Mouse (Mus musculus): ENCODE results near the gene Gm10961. TPM values are rescaled to one million over a fixed set of nuclear protein-coding genes. Genes with fewer than 3 reads are reported as not detected.
A peak's percentile ranks its signal among the peaks of the same experiment; 100 is the strongest.
"Not testable (repeated sequence)": the region's sequence is repeated elsewhere in the genome, so short reads cannot be mapped to it uniquely, and the experiment has no call there.

The Gm10961 gene
- polyA plus RNA-seq, 1 experiment from 2014 or later = not detected

DNA sequence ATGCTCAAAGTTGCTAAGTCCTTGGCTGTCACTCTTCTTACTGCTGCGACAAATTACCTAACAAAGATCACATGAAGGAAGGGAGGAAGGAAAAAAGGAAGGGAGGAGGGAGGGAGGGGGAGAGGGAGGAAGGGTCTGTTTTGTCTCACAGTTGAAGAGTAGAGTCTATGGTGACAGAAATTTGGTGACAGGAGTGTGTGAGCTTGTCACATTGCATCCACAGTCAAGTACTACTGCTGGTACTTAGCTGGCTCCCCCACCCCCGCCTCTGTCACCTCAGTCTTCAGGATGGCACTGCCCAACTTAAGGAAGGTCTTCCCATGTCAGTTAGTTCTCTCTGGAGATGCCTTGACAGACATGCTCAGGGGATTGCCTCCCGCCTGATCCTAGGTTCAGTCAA lies 5.1 kb downstream of the Gm10961 start:
- ATAC-seq (replicated peaks; ENCODE audit: low FRiP score) = no peak
- Histone ChIP-seq H3K27me3 (no peaks in the 10 kb centered on the region), H3K27ac (no peak overlapping the region), H3K4me2 (no peak overlapping the region), H3K9me3 (replicated peaks) (no peaks in the 10 kb centered on the region), H3K36me3 (no peaks in the 10 kb centered on the region), H3K9ac (no peak overlapping the region), H3K4me1 (0 out of 2 replicates have a peak, but pooled peaks cover 4% of the 10 kb centered on the region), H3K4me3 (replicated peaks) (no peak overlapping the region)
- 83% methylated on average over 3 of the region's 3 CpGs for WGBS

DNA sequence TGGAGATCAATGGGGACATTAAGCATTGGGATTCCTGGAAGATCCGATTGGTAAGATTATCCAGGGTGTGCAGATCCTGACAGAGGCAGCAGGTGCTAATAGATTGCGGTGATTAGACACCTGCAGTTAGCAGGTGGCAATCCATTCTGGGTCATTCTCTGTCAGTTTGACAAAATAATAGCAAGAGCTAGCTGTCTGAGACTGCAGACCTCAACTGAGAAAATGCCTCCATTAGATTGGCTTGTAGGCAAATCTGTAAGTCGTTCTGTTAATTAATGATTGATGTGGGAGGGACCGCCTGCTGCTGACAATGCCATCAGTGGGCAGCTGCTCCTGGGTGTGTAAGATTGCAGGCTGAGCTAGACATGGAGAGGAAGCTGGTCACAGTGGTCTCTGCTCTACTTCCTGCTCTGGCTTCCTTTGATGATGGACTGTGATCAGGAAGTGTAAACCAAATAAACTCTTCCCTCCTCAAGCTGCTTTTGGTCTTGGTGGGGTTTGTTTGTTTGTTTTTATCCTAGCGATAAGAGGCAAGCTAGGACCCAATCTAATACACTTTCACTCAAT lies 6.6 kb downstream of the Gm10961 start:
- H3K27ac ChIP-seq = no peak overlapping the region
- H3K36me3 ChIP-seq = no peaks in the 10 kb centered on the region
- 63% methylated on average over 5 of the region's 5 CpGs for WGBS
- H3K9ac ChIP-seq = no peak overlapping the region
- ATAC-seq (replicated peaks; ENCODE audit: low FRiP score) = no peak
- no peak overlapping the region for H3K4me3 ChIP-seq (replicated peaks)
- H3K27me3 ChIP-seq = no peaks in the 10 kb centered on the region
- no peaks in the 10 kb centered on the region for H3K9me3 ChIP-seq (replicated peaks)
- H3K4me2 ChIP-seq = no peak overlapping the region
- no peaks in the 10 kb centered on the region for H3K4me1 ChIP-seq

- Histone ChIP-seq H3K4me2 (no peak overlapping the region), H3K9me3 (replicated peaks) (no peaks in the 10 kb centered on the region), H3K36me3 (no peaks in the 10 kb centered on the region), H3K27me3 (no peaks in the 10 kb centered on the region), H3K27ac (no peak overlapping the region), H3K4me1 (0 out of 2 replicates have a peak, but pooled peaks cover 5% of the 10 kb centered on the region), H3K9ac (no peak overlapping the region), H3K4me3 (replicated peaks) (no peak overlapping the region)
- 81% methylated on average over 3 of the region's 3 CpGs for WGBS
- no peak for ATAC-seq (replicated peaks; ENCODE audit: low FRiP score)
These were observed 15.8 kb downstream of the Gm10961 start for GRCm38 (mm10) chr3:107646947-107647346.

DNA sequence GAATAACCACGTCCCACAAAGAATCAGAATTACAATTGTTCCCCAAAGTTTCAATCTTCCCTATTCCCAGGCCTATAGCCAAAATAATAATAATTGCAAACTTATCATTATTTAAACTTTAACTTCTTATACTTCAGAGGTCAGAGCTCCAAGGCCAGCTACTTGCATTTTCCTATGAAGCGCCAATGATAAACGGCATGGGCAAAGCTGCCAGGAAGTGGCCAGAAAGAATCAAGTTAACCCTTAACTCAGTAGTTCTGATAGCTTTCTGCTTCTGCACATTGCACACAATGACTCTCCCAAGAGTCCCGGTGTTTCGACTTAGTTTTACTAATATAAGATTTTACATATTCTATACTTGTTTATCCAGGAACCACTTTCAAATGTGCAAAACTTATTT lies 19.2 kb downstream of the Gm10961 start:
- H3K27me3 ChIP-seq; H3K27ac ChIP-seq; ATAC-seq (replicated peaks; ENCODE audit: low FRiP score); H3K4me3 ChIP-seq (replicated peaks); H3K9ac ChIP-seq; H3K9me3 ChIP-seq (replicated peaks); H3K36me3 ChIP-seq; H3K4me1 ChIP-seq; H3K4me2 ChIP-seq: not testable (repeated sequence)
- 60% methylated on average over 5 of the region's 5 CpGs for WGBS

DNA sequence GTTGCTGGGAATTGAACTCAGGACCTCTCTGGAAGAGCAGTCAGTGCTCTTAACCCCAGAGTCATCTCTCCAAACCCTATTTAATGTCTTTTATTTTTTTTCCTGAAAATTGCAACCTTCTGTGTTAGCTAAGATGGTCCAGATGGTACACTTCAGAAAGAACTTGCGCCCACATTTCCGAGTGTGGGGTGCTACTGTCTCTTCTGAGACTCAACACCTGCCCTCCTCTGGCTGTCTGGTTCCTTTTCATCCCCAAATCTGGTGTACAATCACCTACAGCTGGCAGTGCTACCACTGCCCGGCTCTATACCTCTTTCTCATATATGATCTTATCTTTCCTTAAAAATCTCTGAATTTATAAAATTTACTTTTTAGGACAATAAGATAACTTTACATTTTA lies 21.8 kb downstream of the Gm10961 start:
- Histone ChIP-seq H3K4me1 (0 out of 2 replicates have a peak, but pooled peaks cover 1% of the 10 kb centered on the region), H3K4me3 (replicated peaks) (no peak overlapping the region), H3K36me3 (no peaks in the 10 kb centered on the region), H3K9ac (no peak overlapping the region), H3K4me2 (no peak overlapping the region), H3K27me3 (no peaks in the 10 kb centered on the region), H3K27ac (no peak overlapping the region), H3K9me3 (replicated peaks) (no peaks in the 10 kb centered on the region)
- no peak for ATAC-seq (replicated peaks; ENCODE audit: low FRiP score)
- WGBS = 87% methylated on average over 3 of the region's 3 CpGs

GRCm38 (mm10) chr3:107654861-107655260 lies 23.7 kb downstream of the Gm10961 start:
- H3K27ac ChIP-seq = no peak overlapping the region
- H3K9me3 ChIP-seq (replicated peaks) = no peaks in the 10 kb centered on the region
- no peak overlapping the region for H3K9ac ChIP-seq
- no peak for ATAC-seq (replicated peaks; ENCODE audit: low FRiP score)
- no peaks in the 10 kb centered on the region for H3K27me3 ChIP-seq
- no peak overlapping the region for H3K4me2 ChIP-seq
- WGBS = 83% methylated on average over 3 of the region's 3 CpGs
- no peaks in the 10 kb centered on the region for H3K4me1 ChIP-seq
- H3K36me3 ChIP-seq = peaks cover 17% of the 10 kb centered on the region
- no peak overlapping the region for H3K4me3 ChIP-seq (replicated peaks)

- ATAC-seq (replicated peaks; ENCODE audit: low FRiP score) = 0 out of 2 replicates have a peak, but pooled peaks have one; percentile 54
- Histone ChIP-seq H3K4me1 (no peaks in the 10 kb centered on the region), H3K36me3 (peaks cover 23% of the 10 kb centered on the region), H3K4me2 (no peak overlapping the region), H3K9ac (no peak overlapping the region), H3K9me3 (replicated peaks) (no peaks in the 10 kb centered on the region), H3K27me3 (no peaks in the 10 kb centered on the region), H3K27ac (no peak overlapping the region), H3K4me3 (replicated peaks) (no peak overlapping the region)
- 41% methylated on average over 3 of the region's 3 CpGs for WGBS
These were observed 24.4 kb downstream of the Gm10961 start for GRCm38 (mm10) chr3:107655491-107655890.

GRCm38 (mm10) chr3:107656151-107656550 lies 25.0 kb downstream of the Gm10961 start:
- WGBS = 92% methylated on average over 2 of the region's 2 CpGs
- Histone ChIP-seq H3K27me3 (no peaks in the 10 kb centered on the region), H3K4me2 (no peak overlapping the region), H3K36me3 (peaks cover 30% of the 10 kb centered on the region), H3K27ac (no peak overlapping the region), H3K4me1 (no peaks in the 10 kb centered on the region), H3K9me3 (replicated peaks) (no peaks in the 10 kb centered on the region), H3K9ac (no peak overlapping the region), H3K4me3 (replicated peaks) (no peak overlapping the region)
- no peak for ATAC-seq (replicated peaks; ENCODE audit: low FRiP score)

DNA sequence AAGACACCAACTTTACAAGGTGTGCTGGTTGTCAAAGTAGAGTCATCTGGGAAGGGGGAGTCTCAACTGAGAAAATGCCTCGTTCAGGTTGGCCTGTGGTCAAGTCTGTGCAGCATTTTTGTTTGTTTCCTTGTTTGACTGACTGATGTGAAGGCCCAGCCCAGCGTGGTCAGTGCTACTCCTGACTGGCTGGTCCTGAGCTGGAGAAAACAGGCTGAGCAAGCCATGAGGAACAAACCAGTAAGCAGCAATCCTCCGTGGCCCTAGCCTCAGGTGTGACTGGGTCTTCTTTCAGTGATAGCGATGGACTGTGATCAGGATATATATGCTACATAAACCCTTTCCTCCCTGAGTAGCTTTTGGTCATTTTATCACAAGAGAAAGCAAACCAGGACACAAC lies 25.8 kb downstream of the Gm10961 start:
- no peak overlapping the region for H3K27ac ChIP-seq
- peaks cover 36% of the 10 kb centered on the region for H3K36me3 ChIP-seq
- no peak overlapping the region for H3K4me2 ChIP-seq
- H3K4me1 ChIP-seq = no peaks in the 10 kb centered on the region
- no peaks in the 10 kb centered on the region for H3K9me3 ChIP-seq (replicated peaks)
- no peak overlapping the region for H3K9ac ChIP-seq
- no peak overlapping the region for H3K4me3 ChIP-seq (replicated peaks)
- ATAC-seq (replicated peaks; ENCODE audit: low FRiP score) = no peak
- no peaks in the 10 kb centered on the region for H3K27me3 ChIP-seq
- WGBS = 75% methylated on average over 4 of the region's 4 CpGs

DNA sequence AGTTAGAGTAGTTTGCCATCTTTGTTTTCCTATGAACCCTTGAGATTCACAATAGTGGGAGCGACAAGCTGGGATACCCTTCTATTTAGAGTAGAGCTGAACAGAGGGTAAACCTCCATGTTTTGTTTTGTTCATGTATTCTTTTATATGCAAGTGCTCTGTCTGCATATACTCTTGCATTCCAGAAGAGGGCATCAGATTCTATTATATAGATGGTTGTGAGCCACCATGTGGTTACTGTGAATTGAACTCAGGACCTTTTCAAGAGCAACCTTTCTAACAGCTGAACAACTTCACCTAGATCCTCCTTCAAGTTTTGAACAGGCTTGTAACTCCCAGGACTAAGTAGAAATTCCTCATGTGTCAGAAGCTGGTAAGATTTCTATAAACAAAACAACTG lies 27.9 kb downstream of the Gm10961 start:
- Histone ChIP-seq H3K4me3 (replicated peaks) (no peak overlapping the region), H3K4me1 (no peaks in the 10 kb centered on the region), H3K36me3 (peaks cover 56% of the 10 kb centered on the region), H3K9me3 (replicated peaks) (no peaks in the 10 kb centered on the region), H3K9ac (no peak overlapping the region), H3K27me3 (no peaks in the 10 kb centered on the region), H3K27ac (no peak overlapping the region), H3K4me2 (no peak overlapping the region)
- no peak for ATAC-seq (replicated peaks; ENCODE audit: low FRiP score)
- WGBS = 95% methylated on average over 1 of the region's 1 CpGs

DNA sequence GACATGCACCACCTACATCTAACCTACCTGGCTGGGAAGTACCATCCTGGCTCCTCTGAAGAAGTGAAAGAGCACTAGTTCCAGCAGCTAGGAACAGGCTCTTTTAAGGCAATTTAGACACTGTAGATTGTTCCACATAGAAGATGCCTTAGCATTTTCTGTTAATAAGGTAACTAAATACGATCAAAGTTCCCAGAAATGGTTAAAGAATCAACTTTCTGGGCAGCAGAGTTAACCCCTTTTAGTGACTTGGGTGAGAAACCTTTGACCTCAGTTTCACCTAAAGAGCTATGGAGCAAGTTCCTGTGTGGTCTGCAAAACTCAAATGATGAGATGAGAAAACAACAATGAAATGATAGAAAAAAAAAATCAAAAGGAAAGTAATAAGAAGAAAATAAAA lies 33.5 kb downstream of the Gm10961 start:
- WGBS = 88% methylated on average over 1 of the region's 1 CpGs
- Histone ChIP-seq H3K4me1 (no peaks in the 10 kb centered on the region), H3K4me2 (no peak overlapping the region), H3K27me3 (no peaks in the 10 kb centered on the region), H3K4me3 (replicated peaks) (no peak overlapping the region), H3K9me3 (replicated peaks) (no peaks in the 10 kb centered on the region), H3K9ac (no peak overlapping the region), H3K36me3 (peaks cover 97% of the 10 kb centered on the region), H3K27ac (no peak overlapping the region)
- ATAC-seq (replicated peaks; ENCODE audit: low FRiP score) = no peak

DNA sequence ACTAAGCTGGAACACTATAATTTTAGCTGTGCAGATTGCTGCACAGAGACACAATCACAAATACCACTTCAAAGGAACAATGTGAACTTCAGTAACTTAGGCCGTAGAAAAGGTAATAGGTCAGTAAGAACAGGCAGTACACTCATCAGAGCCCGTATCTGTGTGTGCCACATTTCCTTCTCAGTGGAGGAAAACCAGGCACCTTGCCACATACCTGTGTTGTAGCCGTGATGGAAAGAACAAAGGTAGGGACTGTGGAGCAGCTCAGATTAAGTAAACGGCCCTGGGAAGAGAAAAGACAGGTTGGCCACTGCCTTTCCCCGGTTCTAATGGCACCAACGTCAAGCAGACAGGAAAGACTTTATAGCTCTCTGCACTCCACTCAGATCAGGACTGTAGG lies 36.3 kb downstream of the Gm10961 start:
- H3K4me2 ChIP-seq = no peak overlapping the region
- no peaks in the 10 kb centered on the region for H3K9me3 ChIP-seq (replicated peaks)
- 79% methylated on average over 6 of the region's 6 CpGs for whole genome bisulfite sequencing
- no peak overlapping the region for H3K4me3 ChIP-seq (replicated peaks)
- H3K9ac ChIP-seq = no peak overlapping the region
- peaks cover 96% of the 10 kb centered on the region for H3K36me3 ChIP-seq
- no peak for ATAC-seq (replicated peaks; ENCODE audit: low FRiP score)
- no peaks in the 10 kb centered on the region for H3K4me1 ChIP-seq
- H3K27ac ChIP-seq = no peak overlapping the region
- H3K27me3 ChIP-seq = no peaks in the 10 kb centered on the region

DNA sequence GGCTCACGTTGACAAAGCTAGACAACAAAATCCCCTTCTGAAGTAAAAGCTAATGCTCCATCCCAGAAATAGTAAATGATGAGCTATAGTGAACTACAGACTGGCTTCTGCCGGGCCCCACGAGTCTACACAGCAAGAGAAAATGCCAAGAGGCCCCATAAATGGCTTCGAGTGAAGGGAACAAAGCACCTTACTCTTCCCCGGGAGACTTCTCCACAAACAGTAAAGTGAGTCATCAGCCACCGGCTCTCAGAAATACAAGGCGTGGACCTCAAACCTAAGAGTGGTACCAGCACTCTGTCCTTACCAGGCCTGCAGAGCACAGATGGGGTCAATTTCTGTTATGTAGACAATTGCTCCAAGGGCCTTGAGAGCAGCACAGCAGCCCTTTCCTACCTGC lies 37.7 kb downstream of the Gm10961 start:
- no peaks in the 10 kb centered on the region for H3K9me3 ChIP-seq (replicated peaks)
- H3K36me3 ChIP-seq = peaks cover 91% of the 10 kb centered on the region
- no peaks in the 10 kb centered on the region for H3K27me3 ChIP-seq
- no peaks in the 10 kb centered on the region for H3K4me1 ChIP-seq
- H3K9ac ChIP-seq = no peak overlapping the region
- no peak for ATAC-seq (replicated peaks; ENCODE audit: low FRiP score)
- no peak overlapping the region for H3K4me3 ChIP-seq (replicated peaks)
- WGBS = 89% methylated on average over 7 of the region's 7 CpGs
- H3K4me2 ChIP-seq = no peak overlapping the region
- no peak overlapping the region for H3K27ac ChIP-seq

All from kidney, embryonic 15.5 days (tissue).